Mouse (Mus musculus) gastrocnemius, adult 18-20 months (tissue): ENCODE data around the gene BC003965. TPM values are rescaled to one million over a fixed set of nuclear protein-coding genes. Genes with fewer than 3 reads are reported as not detected.
"Not testable (repeated sequence)": the region's sequence is repeated elsewhere in the genome, so short reads cannot be mapped to it uniquely, and the experiment has no call there.

Source experiments
- DNase-seq: peaks from one replicate; pipeline ENCODE4 v3.0.0; 2021; ENCODE audit warnings: low spot score
- total RNA-seq, 2 experiments: library from RNA; stranded (reverse); gene quantifications; 2 replicates each; pipeline ENCODE4 v1.2.3; 2021

Gene BC003965
- total RNA-seq, 2 experiments from 2014 or later, result 12.7 to 14.5 TPM

DNA sequence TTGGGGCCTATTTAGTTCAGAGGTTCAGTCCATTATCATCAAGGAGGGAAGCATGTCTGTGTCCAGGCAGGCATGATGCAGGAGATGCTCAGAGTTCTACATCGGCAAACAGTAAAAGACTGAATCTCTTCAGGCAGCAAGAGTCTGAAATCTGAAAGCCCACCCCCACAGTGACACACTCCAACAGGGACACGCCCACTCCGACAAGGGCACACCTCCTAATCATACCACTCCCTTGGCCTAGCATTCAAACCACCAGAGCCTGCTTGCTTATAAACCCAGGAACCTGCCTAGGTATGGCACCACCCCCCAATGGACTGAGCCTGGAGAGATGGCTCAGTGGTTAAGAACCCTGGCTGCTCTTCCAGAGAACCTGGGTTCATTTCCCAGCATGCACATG lies 31.1 kb downstream of the BC003965 start:
- DNase-seq, result no peak

DNA sequence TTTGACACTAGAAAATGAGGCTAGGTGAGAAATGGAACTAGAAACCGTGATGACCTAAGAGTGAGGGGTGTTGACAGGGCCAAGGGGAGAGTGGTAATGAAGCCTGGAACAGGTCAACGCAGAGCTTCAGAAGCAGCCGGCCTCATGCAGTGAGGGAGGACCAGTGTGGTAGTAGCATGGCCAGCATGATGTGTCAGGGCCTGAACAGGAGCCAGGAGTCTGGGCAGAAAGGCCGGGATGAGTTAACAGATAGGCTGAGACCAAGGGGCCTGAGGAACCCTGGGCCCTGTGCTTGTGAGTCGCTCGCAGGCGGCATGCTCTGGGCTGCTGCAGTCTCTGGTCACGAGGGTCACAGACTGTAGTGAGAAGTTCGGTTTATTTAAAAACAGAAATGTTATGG lies 34.6 kb downstream of the BC003965 start:
- no peak for DNase-seq

DNA sequence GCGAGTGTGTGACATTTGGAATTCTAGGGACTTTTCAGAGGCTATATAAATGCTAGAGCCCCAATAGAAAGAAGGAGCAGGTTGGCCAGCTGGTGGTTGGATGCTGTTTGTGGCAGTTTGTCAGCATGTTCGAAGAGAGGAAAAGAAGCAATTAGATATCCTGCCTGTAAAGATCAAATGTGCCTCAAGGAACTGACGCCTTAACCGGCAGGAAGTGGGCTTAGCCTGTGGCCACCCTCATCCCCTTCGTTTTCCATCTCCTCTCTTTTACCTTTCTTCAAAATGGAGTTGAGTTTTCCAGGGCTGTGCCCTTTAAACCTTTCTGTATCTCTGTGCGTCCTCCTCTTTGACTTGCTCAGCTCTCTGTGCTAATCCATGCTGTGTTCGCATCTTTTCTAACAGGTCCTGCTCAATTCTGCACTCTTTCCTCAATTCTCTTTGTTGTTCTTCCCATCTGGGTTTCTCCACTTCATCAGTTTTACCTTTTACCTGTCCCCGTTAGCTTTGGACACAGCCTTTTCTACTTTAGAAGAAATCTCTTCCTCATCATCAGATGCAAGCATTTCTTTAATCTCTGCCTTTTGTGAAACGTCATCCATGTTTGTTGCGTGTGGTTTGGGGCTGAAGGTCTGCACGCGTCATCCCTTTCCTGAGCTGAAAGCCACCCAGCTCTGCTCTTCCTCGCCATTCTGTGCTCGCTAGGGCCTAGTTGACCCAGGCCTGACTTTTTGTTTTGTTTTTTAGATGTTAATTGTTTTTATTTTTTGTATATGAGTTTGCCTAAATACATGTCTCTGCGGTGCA lies 35.3 kb downstream of the BC003965 start:
- DNase-seq, result no peak

DNA sequence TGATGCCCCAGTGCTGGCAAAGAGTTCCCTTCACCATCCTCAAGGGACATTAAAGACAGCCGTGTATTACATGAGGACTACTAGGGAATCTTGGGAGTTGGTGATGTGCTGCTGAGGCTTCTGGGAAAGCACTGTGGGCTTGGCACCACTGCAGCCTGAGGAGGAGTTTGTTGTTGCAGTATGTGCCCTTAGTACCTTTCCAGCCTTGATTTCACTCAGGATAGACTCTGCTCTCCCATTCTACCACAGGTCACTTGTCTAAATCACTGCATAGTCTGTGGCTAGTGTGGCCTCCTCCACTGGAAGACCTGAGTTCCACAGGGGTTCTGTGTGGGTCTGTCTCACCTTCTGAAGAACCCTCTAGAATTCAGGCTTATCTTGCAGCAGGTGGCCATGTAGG lies 36.4 kb downstream of the BC003965 start:
- DNase-seq, result no peak

DNA sequence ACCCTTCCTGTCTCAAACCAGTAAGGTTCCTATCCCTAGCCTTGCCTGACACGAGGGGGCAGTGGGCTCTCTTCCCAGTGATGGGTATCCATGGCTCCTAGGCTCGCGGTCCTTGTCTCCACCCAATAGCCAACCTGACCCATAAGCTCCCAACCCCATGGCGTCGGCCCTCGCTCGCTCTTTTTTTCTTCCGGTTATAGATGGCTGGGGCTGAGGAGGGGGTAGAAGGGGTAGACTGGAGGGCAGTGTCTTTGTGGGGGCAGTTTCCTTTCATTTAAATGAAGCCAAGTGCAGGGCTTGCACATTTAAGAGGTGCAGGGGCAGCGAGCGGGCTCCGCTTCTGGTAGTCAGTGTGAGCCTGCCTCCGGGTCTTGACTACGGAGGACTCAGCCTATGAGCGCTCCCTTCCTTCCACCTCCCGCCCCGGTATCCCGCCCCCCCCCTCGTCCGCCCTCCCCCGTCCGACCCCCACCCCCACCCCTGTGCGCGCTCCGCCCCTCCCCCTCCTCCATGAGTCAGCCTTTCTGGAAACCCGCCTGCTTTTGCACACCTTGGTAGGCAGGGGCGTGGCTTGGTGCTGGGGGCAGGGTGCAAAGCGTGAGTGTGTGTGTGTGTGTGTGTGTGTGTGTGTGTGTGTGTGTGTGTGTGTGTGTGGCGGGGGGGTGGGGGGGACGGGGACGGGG lies 37.6 kb downstream of the BC003965 start:
- no peak for DNase-seq

DNA sequence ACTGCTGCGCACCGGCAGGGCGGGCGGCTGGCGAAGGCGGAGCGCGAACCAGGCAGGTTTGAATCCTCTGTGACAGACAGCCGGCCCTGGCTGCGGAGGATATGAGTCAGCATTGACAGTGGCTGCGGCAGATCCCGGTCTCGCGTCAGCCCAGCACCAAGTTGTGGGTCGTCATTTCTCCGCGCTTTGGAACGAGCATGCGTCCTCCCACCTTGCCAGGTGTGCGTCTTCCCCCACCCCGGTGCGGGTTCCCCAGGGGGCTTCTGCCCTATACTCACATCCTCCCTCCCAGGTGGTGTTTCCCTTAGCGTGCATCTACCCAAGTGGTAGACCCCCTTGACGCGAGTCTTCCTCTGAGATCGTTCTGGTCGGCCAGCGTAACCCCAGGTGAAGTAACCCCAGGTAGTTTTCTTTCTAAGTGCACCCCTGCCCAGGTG lies 38.2 kb downstream of the BC003965 start:
- DNase-seq, result not testable (repeated sequence)

DNA sequence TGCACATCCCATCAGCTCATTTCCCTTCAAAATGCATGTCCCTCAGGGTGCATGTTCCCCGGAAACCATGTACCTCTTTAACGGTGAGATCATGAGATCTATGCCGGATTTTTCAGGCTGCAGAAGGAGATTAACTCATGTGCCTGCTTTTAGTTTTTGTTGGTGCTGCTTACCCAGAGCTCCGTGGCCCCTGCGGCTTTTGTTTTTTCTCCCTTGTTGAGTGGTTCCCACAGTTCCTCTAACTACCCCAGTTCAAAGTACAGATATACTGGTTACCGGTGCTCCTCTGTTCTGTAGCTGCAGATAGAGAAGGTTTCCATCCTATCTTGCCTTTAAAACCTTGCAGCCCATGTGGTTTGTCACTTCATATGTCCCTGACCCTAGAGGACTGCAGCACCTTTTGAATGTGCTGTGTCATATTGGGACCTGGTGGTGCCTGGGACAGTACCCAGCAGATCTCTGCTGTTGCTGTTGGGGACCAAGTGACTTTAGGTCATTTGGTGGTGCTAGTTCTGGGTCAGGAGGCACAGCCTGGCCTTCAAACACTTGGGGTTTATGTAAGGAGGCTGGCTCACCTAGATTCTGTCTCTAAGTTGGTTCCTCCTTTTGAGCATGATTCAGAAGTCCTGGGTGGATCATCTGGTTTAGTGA lies 38.7 kb downstream of the BC003965 start:
- no peak for DNase-seq

DNA sequence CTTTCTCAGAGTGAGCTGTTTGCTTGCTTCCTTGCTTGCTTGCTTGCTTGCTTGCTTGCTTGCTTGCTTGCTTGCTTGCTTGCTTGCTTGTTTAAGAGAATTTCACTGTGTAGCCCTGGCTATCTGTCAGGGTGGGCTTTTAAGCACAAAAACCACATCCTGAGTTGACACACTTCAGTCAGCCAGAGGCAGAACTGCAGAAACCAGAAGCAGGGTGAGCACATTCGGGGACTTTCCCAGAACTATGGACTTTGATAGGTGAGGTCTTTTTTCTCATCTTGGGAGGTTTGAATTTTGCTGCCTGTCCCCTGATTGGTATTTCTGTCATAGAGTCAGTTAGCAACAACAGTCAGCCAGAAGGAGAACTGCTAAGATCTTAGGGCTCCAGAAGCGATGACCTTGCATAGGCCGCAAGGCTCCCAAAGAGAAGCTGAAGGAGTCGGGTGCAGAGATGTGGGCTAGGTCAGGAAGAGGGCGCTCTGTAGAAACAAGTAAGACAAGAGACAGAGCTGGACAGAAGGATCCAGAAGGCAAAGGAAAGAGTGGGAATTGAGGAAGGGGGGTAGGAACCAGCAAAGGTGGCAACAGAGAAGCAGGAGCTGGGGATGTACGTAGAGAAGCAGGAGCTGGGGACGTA lies 40.4 kb downstream of the BC003965 start:
- no peak for DNase-seq

DNA sequence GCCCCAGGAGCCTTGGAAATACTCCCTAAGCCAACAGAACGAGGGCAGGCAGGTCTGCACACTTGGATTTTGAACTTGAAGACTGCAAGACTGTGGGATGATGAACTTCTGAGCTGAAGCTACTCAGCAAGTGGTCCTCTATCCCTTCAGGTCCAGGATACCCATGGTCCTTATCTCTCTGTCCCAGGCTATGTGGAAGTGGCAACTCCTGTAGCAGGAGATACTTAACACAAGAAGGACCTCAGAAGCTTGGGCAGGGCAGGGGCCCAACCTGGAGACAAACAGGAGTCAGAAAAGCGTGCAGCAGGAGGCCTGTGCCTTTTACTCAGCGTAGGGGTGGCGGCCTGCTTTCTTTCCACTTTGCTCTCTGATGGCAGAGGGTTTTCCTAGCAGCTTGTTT lies 41.3 kb downstream of the BC003965 start:
- DNase-seq, result no peak

DNA sequence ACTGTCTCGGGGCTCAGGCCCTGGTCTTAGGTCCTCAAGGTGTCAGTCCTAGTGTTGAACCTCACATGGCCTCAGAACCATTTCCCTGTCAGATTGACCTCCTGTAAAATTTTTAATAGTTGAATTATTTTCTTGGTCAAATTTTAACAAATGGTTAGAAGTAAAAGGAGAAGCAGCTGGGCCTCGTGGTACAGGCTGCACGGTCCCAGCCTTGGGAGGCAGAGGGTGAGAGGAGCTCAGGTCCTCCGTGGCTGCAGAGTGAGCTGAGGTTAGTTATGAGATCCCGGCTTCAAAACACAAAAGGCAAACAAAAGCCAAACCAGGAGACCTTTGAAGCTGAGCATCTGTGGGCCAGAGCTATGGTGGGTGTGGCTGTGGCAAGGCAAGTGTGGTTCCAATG lies 43.6 kb downstream of the BC003965 start:
- DNase-seq, result no peak

DNA sequence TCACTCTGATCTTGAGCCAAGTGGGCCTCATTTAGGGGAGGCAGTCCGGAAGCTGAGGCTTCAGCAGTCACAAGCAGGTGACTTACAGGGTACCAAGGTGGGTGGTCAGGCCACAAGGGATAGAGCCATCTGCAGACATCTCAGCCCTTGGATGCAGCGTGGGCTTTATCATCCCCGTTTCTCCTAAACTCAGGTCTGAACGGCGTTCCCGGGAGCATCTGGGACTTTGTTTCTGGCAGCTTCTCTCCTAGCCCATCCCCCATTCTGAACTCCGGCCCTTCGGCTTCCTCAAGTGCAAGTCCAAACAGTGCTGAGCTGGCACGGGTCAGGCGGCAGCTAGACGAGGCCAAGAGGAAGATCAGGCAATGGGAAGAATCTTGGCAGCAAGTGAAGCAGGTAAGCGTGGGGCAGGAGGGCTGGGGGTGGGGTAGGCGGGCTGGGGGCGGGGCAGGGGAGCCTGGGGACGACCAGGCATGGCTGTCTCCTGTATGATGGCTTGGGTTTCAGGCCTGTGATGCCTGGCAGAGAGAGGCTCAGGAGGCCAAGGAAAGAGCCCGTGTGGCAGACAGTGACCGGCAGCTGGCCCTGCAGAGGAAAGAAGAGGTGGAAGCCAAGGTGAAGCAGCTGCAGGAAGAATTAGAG lies 45.8 kb downstream of the BC003965 start:
- not testable (repeated sequence) for DNase-seq

DNA sequence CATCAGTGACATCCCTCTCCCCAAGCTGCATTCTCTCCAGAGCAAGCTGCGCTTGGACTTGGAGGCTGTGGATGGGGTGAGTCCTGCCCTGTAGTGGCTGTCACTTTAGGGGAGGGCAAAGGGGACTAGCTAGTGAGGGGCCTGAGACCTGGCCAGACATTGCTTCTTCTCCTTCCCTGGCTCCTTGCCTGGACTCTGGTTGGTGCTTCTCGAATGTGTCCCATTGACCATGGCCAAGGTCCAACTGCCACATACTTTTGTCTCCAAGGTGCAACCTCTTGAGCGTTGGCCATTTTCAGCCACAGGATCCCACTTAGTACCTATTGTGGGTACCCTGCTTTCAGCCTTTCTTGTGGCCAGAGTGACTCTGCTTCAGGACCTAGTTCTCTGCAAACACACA lies 46.3 kb downstream of the BC003965 start:
- no peak for DNase-seq

DNA sequence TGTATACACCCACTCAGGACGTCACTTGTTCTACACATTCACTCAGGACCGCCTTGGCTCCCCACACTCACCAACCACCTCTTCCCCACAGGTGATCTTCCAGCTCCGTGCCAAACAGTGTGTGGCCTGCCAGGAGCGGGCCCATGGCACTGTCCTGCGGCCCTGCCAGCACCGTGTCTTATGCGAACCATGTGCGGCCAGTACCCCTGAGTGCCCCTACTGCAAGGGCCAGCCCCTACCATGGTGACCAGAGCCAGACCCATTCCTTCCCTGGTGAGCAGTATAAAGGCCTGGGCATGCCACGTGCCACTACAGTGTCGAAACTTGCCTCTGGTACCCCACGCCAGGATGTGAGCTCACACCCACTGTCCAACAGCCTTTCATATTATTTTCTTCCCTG lies 47.3 kb downstream of the BC003965 start:
- DNase-seq, result not testable (repeated sequence)

DNA sequence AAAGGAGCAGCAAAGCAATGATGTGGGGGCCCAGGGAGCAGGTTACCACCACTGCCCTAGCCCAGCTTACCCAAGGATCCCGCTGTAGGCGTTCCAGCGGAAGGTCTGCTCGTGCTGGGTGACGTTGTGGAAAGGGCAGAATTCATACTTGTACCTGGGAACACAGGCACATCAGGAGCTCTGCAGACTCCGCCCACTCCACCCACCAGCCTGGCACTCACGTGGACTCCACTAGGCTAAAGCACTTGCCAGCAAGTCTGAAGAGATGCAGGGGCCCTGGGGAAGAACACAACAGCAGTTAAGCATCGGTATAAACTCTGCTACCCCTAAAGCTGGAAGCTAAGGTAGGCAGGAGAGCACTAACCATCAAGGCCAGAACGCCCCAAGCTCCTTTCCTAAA lies 51.3 kb downstream of the BC003965 start:
- no peak for DNase-seq

Other genes with a start within 250 kb of the BC003965 start
- gene Mapk8ip3, start 247.6 kb upstream of the BC003965 start, total RNA-seq, result 10 to 100 TPM; 13.2 to 14.5 TPM
- 1 to 10 TPM; 3.9 to 5.9 TPM for gene Jpt2, start 223.9 kb upstream of the BC003965 start, total RNA-seq
- gene Cramp1l, start 168.8 kb upstream of the BC003965 start, total RNA-seq, result 1 to 10 TPM; 6.8 to 7.6 TPM
- gene Ift140, start 168.5 kb upstream of the BC003965 start, total RNA-seq, result 1 to 10 TPM; 1.9 to 2.1 TPM
- 10 to 100 TPM; 10.8 to 18.8 TPM for gene Tmem204, start 101.0 kb upstream of the BC003965 start, total RNA-seq
- 1 to 10 TPM; 4.0 to 6.0 TPM for gene Telo2, start 68.6 kb upstream of the BC003965 start, total RNA-seq
- gene Ptx4, start 63.8 kb upstream of the BC003965 start, total RNA-seq, result 1 to 10 TPM; 1.1 to 1.5 TPM
- gene Clcn7, start 51.2 kb upstream of the BC003965 start, total RNA-seq, result 10 to 100 TPM; 15.0 to 16.0 TPM
- not detected for gene Ccdc154, start 22.1 kb upstream of the BC003965 start, total RNA-seq
- gene Gm38655, start 9.1 kb upstream of the BC003965 start, total RNA-seq, result not detected
- gene Unkl, start 3.8 kb downstream of the BC003965 start, total RNA-seq, result 1 to 10 TPM; 5.3 to 5.8 TPM
- gene Gnptg, start 55.6 kb downstream of the BC003965 start, total RNA-seq, result 10 to 100 TPM; 14.1 to 15.6 TPM
- 10 to 100 TPM; 16.7 to 18.3 TPM for gene Tsr3, start 55.6 kb downstream of the BC003965 start, total RNA-seq
- under 1 TPM; 0.14 to 0.21 TPM for gene Baiap3, start 71.8 kb downstream of the BC003965 start, total RNA-seq
- gene Ube2i, start 90.1 kb downstream of the BC003965 start, total RNA-seq, result 10 to 100 TPM; 57.0 to 61.5 TPM
- gene Prss34, start 113.8 kb downstream of the BC003965 start, total RNA-seq, result under 1 TPM; 0.55 to 0.66 TPM
- not detected for gene Prss28, start 124.1 kb downstream of the BC003965 start, total RNA-seq
- not detected for gene Prss29, start 134.1 kb downstream of the BC003965 start, total RNA-seq
- gene Tpsab1, start 161.0 kb downstream of the BC003965 start, total RNA-seq, result 1 to 10 TPM; 2.0 to 3.4 TPM
- gene Tpsb2, start 181.8 kb downstream of the BC003965 start, total RNA-seq, result 1 to 10 TPM; 4.7 to 5.8 TPM
- gene Tpsg1, start 184.7 kb downstream of the BC003965 start, total RNA-seq, result under 1 TPM; 0.30 to 0.31 TPM
- 1 to 10 TPM in 1 of 2 experiments, under 1 TPM in 1; 0.81 to 1.1 TPM for gene Cacna1h, start 249.2 kb downstream of the BC003965 start, total RNA-seq